Mouse (Mus musculus): Measurements from ENCODE around the gene Duox2.

Duox2 gene

DNA sequence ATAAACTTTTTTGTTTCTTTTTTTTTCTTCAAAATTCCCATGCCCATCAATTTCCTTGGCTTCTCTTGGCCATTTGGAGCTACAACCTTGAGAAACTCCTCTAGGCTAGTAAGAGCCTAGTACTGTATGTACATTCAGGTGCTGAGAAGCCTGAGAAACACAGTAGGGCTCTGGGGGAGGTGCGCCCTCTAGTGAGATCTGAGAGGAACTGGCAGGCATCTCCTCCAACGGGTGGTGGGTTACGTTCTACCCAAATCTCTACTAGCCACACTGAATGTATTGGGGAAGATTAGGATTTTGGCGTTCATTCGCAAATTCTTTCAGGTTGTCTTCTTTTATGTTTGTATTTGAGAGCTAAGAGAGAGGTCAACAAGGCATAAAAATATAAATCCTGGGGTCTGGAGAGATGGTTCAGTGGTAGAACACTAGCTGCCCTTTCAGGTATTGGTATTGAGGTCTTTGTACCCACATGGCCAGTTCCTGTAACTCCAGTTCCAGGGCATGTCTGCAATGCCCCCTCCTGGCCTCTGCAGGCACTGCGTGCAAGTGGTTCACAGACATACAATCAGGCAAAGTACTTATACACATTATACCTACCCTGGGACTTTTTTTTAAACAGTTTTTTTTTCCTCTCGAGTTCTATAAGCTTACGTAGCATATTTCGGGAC lies 4.5 kb upstream of the Duox2 start:
- in situ Hi-C loops (cut with MboI; ENCODE audit: low sequenced_read_pairs): no loop called here

DNA sequence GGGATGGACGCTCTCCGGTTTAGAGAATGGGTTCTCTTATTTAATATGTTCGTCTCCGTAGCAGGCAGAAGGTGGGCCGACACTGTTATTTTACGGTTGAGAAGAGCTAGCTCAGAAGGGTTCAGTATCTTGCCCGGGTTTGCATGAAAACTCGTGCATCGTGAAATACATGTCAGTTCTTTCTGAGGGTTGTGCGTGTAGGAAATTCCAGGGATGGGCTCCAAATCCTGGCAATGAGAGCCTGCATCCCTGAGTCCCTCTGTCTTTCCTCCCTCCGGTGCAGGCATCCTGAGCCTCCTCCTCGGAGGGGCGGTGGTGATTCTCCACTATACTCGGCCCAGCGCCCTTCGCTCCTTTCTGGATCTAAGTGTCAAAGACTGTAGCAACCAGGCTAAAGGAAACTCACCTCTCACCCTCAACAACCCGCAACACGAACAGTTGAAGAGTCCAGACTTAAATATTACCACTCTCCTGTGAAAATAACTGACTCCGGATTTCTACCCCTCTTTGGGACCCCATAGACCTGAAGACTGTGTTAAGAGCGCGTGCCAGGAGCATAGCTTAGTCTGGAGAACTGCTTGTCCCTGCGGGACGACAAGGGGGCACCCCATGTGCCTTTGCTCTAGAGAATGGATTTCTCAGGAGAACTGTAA lies 3.8 kb upstream of the Duox2 start:
- in situ Hi-C loops (cut with MboI; ENCODE audit: low sequenced_read_pairs): no loop called here

DNA sequence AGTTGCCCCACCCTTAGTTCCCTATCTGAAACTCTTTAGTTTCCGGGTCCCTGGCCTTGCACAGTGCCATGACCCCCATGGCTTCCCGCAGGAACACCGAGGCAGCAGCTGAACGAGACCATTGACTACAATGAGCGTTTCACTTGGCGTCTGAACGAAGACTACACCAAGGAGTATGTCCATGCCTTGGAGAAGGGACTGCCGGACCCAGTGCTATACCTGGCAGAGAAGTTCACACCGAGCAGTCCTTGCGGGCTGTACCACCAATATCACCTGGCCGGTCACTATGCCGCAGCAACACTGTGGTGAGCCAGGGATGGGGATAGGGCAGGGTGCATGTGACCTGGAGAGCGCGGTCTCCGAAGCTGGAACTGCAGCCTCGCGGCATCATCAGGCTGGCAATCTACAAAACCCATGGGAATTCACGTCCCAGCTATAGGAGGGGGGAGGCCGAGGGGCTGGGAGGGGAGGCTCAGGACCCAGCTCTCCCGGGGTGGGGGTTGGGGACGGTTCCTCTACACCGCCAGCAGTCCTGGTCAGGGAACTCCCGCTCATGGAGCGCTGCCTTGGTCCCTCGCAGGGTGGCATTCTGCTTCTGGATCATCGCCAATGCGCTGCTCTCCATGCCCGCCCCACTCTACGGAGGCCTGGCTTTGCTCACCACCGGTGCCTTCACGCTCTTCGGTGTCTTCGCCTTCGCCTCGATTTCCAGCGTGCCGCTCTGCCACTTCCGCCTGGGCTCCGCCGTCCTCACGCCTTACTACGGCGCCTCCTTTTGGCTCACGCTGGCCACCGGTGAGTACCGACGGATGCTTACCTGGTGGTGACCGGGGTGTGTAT lies 3.1 kb upstream of the Duox2 start:
- in situ Hi-C loops (cut with MboI; ENCODE audit: low sequenced_read_pairs): no loop called here

DNA sequence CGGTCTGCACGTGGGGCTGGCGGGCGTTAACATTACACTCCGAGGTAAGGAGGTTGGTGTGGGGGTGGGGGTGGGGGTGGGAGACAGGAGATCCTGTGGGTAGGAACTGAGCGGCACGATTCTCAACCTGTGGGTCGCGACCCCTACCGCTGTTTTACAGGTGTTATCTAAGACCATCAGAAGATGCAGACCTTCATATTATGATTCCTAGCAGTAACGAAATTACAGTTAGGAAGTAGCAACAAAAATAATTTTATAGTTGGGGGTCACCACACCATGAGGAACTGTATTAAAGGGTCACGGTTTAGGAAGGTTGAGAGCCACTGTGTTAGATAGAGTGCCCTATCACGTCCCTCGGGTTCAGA lies 2.4 kb upstream of the Duox2 start:
- in situ Hi-C loops (cut with MboI; ENCODE audit: low sequenced_read_pairs): no loop called here

DNA sequence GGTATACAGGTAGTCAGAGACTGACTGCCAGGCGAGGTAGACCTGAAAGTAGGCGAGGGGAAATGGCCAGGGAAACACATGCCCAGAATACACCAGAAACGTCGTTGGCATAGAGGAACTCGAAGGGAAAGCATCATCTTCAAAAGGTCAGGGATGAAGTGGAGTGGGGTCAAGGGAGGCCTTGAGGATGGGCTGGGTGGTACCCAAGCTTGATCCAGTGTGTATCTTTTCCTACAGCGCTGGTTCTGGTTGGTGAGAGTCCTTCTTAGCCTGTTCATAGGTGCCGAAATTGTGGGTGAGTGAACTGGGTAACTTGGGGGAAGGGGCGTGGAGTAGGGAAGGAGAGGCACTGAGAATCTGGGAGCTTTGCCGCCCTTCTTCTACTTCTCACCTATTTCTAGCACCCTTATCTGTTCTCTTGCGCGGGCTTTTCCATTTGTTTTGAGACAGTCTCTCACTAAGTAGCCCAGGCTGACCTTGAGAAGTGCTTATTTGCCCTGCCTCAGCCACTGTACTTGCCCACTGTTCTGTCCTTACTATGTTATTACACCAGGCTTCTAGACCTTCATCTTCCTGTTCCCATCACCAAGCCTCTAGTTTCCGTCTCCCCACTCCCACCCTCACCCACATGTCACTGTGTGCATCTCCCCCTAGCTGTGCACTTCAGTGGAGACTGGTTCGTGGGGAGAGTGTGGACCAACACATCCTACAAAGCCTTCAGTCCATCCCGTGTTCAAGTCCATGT lies 1.8 kb upstream of the Duox2 start:
- in situ Hi-C loops (cut with MboI; ENCODE audit: low sequenced_read_pairs): no loop called here

DNA sequence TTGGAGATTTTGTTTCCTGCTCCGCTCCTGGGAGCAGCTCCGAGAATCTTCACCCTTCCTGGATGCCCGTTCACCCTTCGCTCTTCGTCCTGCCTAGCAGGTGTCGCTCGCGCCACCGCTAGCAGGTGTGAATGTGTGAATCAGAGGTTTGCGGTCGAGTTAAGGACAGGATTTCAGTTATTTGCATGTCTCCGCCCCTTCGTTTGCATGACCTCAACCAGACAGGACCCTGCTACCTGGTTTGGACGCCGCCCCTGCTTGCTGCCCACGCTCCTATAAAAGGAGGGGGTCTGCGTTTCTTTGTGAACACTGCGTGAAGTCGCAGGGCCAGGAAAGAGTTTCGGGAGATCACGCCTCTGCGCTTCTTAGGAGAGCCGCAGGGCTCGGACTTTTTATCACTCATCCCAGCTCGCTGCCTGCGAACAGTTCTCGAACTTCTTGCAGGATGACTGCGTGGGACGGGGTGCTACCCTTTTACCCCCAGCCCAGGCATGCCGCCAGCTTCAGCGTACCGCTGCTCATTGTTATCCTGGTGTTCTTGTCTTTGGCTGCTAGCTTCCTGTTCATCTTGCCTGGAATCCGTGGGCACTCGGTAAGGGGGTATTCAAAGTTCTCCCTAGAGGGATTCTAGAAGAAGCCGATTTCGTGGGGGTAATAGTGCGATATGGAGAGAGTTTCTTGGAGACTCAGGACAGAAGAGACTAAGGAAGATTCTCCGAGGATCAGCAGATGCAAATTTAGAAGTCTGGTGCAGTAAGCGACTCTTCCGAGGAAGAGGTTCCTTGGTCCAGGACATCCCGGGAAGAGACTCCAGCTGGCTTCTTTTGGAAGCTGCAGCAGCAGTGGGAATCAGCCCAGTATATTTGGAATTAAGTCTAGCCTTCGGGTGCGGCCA lies 594 bp upstream of the Duox2 start, which contains the start of gene Duoxa2:
Duoxa2 (plus strand) TSS at position 305 of the 895 bp plus-strand sequence.
- in situ Hi-C loops (cut with MboI; ENCODE audit: low sequenced_read_pairs): no loop called here

DNA sequence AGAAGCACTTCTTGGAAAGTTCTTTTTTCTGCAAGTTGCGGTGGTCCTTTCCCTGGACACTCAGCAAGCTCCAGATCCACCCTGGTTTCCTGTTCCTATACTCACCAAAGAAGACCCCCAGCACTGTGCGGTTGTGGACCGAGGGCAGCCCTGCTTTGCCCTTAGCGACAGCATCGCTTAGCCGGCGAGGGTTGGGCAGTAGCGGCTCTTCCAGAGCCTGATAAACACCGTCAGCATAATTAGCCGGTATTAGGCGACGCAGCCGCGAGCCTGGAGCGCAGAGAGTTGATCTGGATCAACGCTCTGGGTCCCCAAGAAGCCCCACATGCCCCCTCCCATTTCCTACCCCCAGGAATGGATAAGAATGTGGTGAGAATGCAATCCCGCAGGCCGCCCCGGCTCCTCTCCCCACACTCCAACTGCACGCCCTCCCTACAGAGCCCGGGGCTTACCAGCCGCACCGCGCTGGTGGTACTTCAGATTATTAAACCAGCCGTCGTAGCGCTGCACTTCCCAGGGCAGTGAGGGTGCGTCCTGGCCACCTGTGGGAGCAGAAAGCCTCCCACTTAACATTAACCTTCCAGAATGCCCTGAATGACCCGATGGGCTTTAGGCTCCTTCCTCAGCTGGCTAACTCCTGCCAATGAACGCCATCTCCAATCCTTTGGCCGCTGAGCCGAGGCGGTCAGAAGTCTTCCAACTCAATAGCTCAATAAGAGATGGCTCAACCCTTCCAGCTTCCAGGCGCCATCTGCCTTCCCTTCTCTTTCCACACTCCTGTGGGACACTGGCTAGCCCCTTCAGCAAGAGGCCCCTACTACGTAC lies 766 bp downstream of the Duox2 start:
- in situ Hi-C loops (cut with MboI; ENCODE audit: low sequenced_read_pairs): no loop called here

DNA sequence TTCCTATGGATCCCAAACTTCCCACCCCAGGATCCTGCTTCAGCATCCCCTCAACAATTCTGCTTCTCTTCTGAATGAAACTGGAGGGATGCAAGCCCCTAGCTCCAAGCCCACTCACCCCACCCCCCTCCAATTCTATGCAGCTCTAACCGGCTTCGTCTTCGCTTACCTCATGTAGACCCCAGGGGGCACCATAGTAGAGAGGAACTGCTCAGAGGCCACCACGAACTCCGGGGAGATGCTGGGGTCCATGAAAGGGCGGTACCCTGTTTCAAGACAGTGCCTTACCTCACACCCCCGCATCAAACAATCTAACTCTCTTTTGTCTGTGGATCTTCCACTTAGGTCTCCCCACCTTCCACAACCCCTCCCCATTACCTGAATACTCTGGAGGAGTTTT lies 3.3 kb downstream of the Duox2 start:
- in situ Hi-C loops (cut with MboI; ENCODE audit: low sequenced_read_pairs): no loop called here

DNA sequence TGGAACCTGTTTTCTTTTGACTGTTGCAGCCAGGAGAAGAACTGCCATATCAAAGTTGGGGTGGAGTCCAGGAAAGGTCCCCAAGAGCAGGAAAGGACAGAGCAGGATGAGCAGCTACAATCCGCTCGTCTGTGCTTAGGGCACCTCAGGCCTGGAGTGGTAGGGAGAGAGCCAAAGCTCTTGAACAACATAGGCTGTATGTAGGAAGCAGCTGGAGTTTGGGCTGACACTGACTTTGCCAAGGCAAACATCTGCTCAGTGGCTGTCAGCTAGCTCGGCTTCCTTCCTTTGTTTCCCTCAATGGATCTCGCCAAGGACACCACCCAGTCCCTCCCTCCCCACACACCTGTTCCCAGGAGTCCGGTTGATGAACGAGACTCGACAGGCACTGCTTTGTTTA lies 12.1 kb downstream of the Duox2 start:
- in situ Hi-C loops (cut with MboI; ENCODE audit: low sequenced_read_pairs): no loop called here

DNA sequence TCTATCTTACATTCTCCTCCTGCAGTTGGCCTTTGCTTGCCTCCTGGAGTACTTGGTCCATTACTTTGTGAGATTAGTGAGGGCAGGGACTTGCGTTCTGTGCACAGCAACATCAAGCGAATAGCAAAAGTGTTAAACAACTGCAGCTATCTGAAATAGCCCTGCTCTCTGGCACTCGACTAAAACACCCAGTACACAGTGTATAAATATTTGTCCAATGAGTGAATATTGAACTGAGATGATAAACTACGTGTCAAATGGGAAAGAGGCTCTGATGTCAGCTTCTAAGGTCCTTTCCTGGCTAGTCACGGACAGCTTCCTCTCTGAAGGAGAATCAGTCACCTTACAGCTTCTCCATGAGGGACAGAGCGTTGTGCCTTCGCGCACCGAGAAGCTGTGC lies 14.2 kb downstream of the Duox2 start:
- in situ Hi-C loops (cut with MboI; ENCODE audit: low sequenced_read_pairs): no loop called here

DNA sequence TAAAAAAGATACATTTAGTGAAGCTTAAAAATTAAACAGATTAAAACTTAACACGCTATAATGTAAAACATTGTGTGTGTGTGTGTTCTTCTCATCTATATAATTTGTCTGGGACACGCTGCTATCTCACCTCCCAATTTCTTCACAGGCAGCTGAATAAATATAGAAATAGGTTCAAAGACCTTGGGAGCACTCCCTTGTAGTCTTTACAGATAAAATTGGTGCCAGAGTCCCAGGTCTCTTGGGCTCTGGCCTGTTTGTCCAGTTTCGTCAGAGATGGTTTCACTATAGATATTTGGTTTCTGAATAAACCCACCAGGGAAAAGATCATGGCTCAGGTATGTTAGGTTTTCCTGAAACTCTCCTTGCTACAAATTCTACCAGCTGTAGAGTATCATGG lies 19.5 kb downstream of the Duox2 start:
- in situ Hi-C loops (cut with MboI; ENCODE audit: low sequenced_read_pairs): no loop called here

DNA sequence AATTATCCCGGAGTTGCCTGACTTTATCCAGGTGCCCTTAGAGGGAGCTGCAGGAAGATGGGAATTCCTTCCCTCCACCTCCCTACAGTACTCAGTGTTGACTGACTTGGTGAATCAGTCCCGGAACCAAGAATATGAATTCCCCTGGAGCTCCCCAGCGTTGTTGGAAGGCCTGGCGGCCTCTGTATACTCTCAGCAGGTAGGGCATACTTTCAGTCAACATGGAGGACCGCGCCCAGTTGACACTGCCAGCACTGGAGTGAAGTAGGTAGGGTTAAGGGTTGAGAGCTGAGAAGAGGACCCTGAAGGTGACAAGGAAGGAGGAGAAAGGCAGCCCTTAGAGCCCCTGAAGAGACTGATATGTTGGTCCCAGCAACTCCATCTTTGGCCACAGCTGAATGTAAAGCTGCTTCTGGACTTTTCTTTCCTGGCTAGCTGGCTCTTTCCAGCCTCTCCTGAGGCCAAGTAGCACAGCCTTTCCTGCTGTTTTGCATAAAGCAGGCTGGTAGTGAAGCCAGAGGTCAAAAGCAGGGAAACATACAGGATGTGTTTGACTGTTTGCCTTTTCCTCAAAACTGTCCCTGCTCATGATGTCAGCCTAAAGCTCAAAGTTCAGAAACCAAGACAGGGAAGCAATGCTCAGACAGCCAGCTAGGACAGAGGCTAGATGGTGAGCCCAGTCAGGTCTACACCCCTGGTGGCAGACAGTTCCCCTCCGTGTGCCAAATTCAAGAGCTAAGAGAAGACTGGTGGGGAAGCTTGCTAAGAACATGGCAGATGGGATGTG lies 31.6 kb downstream of the Duox2 start:
- in situ Hi-C loops (cut with MboI; ENCODE audit: low sequenced_read_pairs): no loop called here

DNA sequence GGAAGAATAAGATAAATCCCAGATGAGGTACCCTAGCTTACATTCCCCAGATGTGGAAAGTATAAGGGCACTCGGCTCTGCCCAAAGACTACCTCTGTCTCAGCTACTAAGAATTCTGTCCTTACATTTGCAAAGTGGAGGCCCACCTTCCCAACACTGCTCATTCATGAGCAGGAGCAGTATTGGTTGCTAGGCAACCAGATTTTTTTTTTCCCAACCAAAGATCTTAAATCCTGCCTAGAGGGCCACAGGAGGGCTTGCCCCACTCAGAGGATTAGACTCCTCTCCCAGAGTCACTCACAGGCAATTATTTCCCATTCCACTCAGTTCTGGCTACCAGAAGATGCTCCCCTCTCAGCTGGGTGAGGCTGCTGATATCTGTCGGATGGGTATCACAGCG lies 33.6 kb downstream of the Duox2 start:
- in situ Hi-C loops (cut with MboI; ENCODE audit: low sequenced_read_pairs): no loop called here

DNA sequence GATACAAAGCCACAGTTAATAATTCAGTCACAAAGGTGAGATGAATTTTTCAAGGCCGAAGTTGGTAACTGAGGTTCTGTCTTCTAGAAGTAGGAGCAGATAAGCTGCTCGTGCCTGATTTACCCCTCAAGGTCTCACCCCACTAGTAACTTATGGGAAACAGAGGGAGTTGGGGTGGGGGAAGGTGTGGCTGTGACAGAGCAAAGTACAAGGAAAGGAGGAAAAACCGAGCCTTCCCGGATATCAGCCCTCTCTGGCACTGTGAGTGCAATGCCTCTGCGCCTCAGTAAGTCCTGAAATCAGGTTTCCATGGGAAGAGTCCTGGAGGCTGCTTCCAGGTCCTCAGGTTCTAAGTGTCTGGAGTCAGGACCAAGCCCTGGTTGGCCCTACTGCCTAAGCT lies 37.5 kb downstream of the Duox2 start:
- in situ Hi-C loops (cut with MboI; ENCODE audit: low sequenced_read_pairs): no loop called here

DNA sequence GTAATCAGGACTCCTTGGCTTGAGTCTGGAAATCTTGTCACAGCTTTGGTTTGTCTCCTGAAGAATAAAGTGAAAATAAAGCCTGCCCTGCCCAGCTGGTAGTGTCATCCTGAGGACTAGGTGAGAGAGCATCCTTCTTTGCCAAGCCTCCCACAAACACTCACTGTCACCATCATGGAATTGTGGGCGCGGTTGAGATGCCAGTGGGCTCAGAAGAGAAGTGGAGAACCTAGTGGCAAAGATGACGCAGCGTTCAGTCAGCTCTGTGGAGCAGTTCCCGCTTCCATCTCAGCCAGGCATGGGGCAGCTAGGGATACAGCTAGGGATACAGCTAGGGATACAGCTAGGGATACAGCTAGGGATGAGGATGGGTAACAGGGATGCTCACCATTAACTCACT lies 42.3 kb downstream of the Duox2 start:
- in situ Hi-C loops (cut with MboI; ENCODE audit: low sequenced_read_pairs): no loop called here

DNA sequence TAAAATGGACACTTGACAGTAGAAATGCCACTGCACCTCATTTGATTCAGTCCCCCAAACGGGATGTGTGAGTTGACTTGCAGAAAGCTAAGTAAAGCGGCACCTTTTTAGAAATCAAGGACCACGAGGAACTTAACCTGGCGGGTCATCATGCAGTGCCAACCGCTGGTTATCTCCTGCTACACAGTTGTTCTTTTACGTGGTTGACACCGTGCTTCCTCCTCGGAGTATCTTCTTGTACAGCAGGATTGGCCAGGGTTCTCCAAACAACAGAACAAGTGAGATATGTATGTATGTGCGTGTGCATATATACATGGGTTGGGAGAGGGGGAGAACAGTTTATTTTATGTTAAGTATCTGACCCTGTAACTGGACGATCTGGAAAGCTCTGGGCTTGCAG lies 50.5 kb downstream of the Duox2 start:
- in situ Hi-C loops (cut with MboI; ENCODE audit: low sequenced_read_pairs): no loop called here

DNA sequence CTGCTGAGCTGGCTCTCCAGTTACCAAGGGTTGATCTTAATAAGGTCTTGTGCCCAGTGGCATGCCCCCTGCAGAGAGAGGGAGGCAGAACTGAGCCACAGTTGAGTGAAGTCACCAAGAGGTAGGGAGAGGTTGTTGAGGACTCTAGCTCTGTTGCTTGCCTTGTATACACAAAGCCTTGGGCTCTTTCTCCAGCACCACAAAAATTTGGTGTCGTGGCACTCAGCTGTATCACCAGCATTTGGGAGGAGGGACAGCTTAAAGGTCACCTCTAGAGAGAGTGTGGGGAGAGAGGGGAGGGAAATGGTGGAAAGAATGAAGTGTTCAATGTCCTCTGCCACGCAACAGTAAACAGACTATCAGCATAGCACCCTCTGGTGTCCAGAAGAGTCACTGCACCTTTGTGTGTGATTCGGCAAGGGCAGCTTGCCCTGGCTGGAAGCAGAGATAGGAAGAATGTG lies 54.5 kb downstream of the Duox2 start:
- in situ Hi-C loops (cut with MboI; ENCODE audit: low sequenced_read_pairs): no loop called here

DNA sequence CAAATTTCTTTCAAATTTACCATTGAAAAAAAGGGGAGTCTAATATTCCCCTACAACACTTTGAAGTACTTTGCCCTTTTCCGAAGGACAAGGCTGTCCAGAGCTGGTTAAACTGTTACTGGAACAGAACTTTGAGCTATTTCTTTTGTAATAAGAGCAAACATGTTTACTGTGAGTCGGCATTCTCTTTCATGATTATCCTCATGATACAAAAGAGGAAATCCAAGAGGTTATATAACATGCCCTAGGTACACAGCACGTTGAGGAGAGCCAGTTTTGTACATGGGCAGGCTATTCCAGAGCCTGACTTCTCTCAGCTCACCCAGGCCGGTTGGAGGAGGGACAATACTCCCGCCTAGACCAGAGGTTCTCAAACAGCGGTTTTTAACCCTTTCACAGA lies 56.3 kb downstream of the Duox2 start:
- in situ Hi-C loops (cut with MboI; ENCODE audit: low sequenced_read_pairs): no loop called here

DNA sequence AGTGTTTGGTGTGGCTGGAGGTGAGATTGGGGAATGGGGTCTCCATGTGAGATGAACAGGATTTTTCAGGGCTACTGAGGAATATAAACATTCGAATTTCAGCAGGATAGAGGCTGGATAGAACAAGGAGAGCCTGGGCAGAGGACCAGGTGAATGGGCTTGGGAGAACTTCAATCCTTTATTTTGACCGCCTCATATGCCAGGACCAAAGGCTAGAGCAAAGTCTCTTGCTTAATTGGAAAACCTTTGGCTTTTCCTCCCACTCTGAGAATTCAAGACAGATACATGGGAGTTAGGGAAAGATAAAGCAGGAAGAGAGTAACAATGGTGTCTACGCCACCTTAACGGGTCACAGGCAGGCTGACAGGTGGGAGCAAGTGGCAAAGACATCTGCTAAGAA lies 57.0 kb downstream of the Duox2 start:
- in situ Hi-C loops (cut with MboI; ENCODE audit: low sequenced_read_pairs): no loop called here

All from CH12F3 (cell line).